Mouse (Mus musculus): Measurements from ENCODE around the gene Necap2. TPM values are rescaled to one million over a fixed set of nuclear protein-coding genes. Genes with fewer than 3 reads are reported as not detected.
A peak's percentile ranks its signal among the peaks of the same experiment; 100 is the strongest.

Gene Necap2
- polyA plus RNA-seq, 1 experiment from 2014 or later, result 87.6 TPM

DNA sequence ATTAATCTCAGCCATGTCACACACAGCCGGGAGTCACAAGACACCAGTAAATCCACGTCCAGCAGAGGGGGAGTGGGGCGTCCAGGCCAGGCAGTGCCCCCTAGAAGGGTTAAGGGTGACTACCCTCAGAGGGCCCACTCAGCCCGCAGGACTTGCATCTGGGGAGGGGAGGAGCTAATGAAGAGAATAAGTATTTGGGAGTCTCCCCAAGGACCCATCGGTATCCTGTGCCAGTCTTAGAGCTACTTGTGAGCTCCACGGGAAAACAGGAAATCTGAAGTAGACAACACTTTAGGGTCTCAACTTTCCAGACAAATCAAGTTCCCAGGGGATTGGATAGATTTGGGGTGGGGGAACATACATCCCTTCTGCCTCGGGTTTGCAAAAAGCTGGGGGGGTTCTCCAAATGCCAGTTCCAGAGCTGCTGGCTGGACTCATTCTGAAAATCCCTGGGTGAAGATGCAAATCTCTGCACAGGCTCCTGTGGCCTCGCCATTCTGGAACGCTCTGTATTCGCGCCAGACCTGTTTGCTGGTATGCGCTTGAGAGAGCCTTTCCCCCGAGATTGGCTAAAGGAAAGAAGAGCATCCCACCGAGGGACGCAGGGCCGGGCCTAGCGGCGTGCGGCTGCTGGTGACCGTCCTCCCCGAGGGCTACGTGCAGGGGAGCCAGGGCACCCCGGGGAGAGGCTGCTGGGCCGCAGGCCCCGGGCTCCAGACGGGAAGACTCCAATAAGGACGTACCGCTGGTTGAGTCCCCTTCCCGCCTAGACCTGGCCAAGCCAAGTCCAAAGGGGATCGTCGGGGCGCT is 18.3 kb downstream of the Necap2 start:
- H3K36me3 ChIP-seq (ENCODE audit: insufficient read depth, low read length), result 0 out of 2 replicates have a peak, but pooled peaks cover 4% of the 10 kb centered on the region
- no peaks in the 10 kb centered on the region for H3K27me3 ChIP-seq (ENCODE audit: insufficient read depth, low read length)
- H3K27ac ChIP-seq, result peak overlapping the region; percentile 92
- no peaks in the 10 kb centered on the region for H3K9me3 ChIP-seq (replicated peaks; ENCODE audit: low read length)
- WGBS, result under 1% methylated on average over 32 of the region's 32 CpGs
- ATAC-seq (replicated peaks; ENCODE audit: low FRiP score, low read depth), result no peak
- peaks cover 17% of the 10 kb centered on the region for H3K4me1 ChIP-seq (replicated peaks; ENCODE audit: insufficient read depth, low read length)
- peak overlapping the region; percentile 81 for H3K9ac ChIP-seq (ENCODE audit: low read depth, low read length)
- DNase-seq (ENCODE audit: low spot score), result no peak
- TF ChIP-seq CTCF (IDR thresholded peaks at IDR 0.05; ENCODE audit: low read depth), result no peak
- peak overlapping the region; percentile 62 for H3K4me3 ChIP-seq (replicated peaks; ENCODE audit: low read depth, low read length)
- H3K4me2 ChIP-seq (ENCODE audit: low read length), result peak overlapping the region; percentile 83

DNA sequence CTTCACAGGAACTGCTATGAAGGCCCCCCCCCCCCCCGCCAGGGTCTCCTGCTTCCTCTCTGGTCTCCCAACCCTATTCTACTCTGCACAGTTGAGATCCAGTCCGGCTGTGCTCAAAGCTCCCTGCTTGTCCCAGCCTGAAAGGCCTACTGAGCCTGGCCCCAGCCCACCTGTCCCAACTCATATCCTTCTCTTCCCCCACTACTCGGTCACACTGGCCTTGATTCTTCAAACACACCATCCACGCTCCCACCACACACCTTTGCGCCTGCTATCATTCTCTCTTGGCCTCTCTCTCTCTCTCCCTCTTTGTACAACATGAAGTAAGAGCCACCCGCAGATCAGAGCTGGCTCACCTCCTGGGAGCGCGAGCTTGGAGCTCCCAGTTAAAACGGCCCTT is 19.3 kb downstream of the Necap2 start:
- DNase-seq (ENCODE audit: low spot score) (no peak), ATAC-seq (replicated peaks; ENCODE audit: low FRiP score, low read depth) (no peak)
- no peaks in the 10 kb centered on the region for H3K9me3 ChIP-seq (replicated peaks; ENCODE audit: low read length)
- 0 out of 2 replicates have a peak, but pooled peaks cover 4% of the 10 kb centered on the region for H3K36me3 ChIP-seq (ENCODE audit: insufficient read depth, low read length)
- H3K9ac ChIP-seq (ENCODE audit: low read depth, low read length), result no peak overlapping the region
- H3K27ac ChIP-seq, result 0 out of 2 replicates have a peak overlapping the region, but pooled peaks have one; percentile 92
- H3K4me1 ChIP-seq (replicated peaks; ENCODE audit: insufficient read depth, low read length), result peaks cover 17% of the 10 kb centered on the region
- 63% methylated on average over 9 of the region's 9 CpGs for WGBS
- H3K27me3 ChIP-seq (ENCODE audit: insufficient read depth, low read length), result no peaks in the 10 kb centered on the region
- H3K4me2 ChIP-seq (ENCODE audit: low read length), result no peak overlapping the region
- TF ChIP-seq CTCF (IDR thresholded peaks at IDR 0.05; ENCODE audit: low read depth), result no peak
- H3K4me3 ChIP-seq (replicated peaks; ENCODE audit: low read depth, low read length), result no peak overlapping the region

DNA sequence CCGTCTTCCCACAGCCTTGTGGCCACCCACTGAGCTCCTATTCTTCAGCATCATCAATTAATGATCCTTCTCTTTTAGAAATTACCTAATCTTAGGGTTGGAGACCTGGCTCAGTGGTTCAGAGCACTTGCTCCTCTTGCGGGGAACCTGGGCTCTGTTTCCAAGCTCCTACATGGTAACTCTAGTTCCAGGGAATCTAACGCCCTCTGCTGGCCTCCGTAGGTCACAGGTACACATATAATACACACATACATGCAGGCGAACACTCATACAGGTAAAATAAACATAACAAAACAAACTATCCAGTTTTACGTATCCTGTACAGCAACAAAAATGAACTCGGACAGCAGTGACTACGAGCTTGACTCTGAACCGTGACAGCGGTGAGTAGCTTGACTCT is 21.2 kb downstream of the Necap2 start:
- peaks cover 23% of the 10 kb centered on the region for H3K4me1 ChIP-seq (replicated peaks; ENCODE audit: insufficient read depth, low read length)

DNA sequence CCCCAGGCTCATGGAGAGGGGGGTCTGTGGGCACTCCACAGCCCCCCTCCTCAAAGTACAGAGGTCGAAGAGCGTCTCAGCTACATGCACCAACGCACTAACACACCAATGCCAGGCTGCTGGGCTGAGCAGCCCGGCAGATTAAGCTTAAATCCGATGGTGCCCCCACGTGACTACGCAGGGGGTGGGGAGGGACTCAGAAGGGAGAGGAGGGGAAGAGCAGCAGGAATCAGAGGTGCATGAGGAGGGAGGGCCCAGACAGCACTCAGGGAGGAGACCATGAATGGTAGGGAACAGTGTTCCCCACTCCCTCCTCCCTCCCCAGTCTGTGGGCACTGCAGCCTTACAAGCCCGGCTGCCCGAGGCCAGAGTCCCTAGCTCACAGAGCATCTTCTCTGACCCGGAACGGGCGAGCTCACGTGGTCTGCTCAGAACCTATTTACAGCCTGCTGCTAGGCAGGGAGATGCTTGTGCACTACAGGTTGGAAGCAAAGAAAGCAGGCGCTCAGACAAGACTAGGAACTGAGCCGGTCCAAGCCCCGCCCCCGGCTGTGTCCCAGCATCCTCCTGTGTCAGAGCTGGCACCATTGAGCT is 24.5 kb downstream of the Necap2 start:
- ATAC-seq (replicated peaks; ENCODE audit: low FRiP score, low read depth) (peak; percentile 93), DNase-seq (ENCODE audit: low spot score) (peak; percentile 87)
- Histone ChIP-seq H3K27me3 (ENCODE audit: insufficient read depth, low read length) (no peaks in the 10 kb centered on the region), H3K9ac (ENCODE audit: low read depth, low read length) (peak overlapping the region; percentile 55), H3K36me3 (ENCODE audit: insufficient read depth, low read length) (0 out of 2 replicates have a peak, but pooled peaks cover 4% of the 10 kb centered on the region), H3K27ac (peak overlapping the region; percentile 90), H3K4me1 (replicated peaks; ENCODE audit: insufficient read depth, low read length) (peaks cover 23% of the 10 kb centered on the region; the same call in 1 of the 2 replicates), H3K4me2 (ENCODE audit: low read length) (peak overlapping the region; percentile 46), H3K9me3 (replicated peaks; ENCODE audit: low read length) (no peaks in the 10 kb centered on the region), H3K4me3 (replicated peaks; ENCODE audit: low read depth, low read length) (peak overlapping the region; percentile 14; the same call in 1 of the 2 replicates)
- 26% methylated on average over 17 of the region's 17 CpGs for WGBS
- TF ChIP-seq CTCF (IDR thresholded peaks at IDR 0.05; ENCODE audit: low read depth), result no peak

More for the DNA sequence above, 21.2 kb downstream of the Necap2 start:
- peak; percentile 26; the same call in 1 of the 2 replicates for TF ChIP-seq CTCF (IDR thresholded peaks at IDR 0.05; ENCODE audit: low read depth)
- 95% methylated on average over 10 of the region's 10 CpGs for WGBS
- no peak for DNase-seq (ENCODE audit: low spot score)
- H3K27ac ChIP-seq, result no peak overlapping the region
- H3K9ac ChIP-seq (ENCODE audit: low read depth, low read length), result no peak overlapping the region
- H3K36me3 ChIP-seq (ENCODE audit: insufficient read depth, low read length), result 0 out of 2 replicates have a peak, but pooled peaks cover 4% of the 10 kb centered on the region
- H3K4me2 ChIP-seq (ENCODE audit: low read length), result no peak overlapping the region
- ATAC-seq (replicated peaks; ENCODE audit: low FRiP score, low read depth), result no peak
- H3K9me3 ChIP-seq (replicated peaks; ENCODE audit: low read length), result no peaks in the 10 kb centered on the region
- no peak overlapping the region for H3K4me3 ChIP-seq (replicated peaks; ENCODE audit: low read depth, low read length)
- H3K27me3 ChIP-seq (ENCODE audit: insufficient read depth, low read length), result no peaks in the 10 kb centered on the region

DNA sequence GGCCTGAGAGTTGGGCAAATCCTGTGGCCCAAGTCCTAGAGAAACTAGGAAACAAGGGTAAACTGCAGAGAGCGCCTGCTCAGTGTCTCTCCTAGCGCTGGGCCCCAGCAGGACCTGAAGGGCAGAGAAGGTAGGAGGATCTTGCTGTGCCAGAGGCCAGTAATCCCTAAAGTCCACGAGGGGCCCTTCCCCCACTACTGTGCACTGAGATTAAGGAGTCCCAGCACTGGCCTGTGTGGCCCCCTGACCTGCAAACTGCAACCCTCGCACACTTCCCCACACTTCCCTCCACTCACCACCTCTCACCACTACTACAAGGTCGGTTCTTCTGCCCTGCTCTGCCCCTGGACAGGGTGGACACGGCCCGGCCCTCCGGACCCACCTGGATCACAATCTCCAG is 25.0 kb downstream of the Necap2 start:
- no peak for TF ChIP-seq CTCF (IDR thresholded peaks at IDR 0.05; ENCODE audit: low read depth)
- Histone ChIP-seq H3K36me3 (ENCODE audit: insufficient read depth, low read length) (0 out of 2 replicates have a peak, but pooled peaks cover 4% of the 10 kb centered on the region), H3K4me3 (replicated peaks; ENCODE audit: low read depth, low read length) (peak overlapping the region; percentile 14; the same call in 1 of the 2 replicates), H3K9me3 (replicated peaks; ENCODE audit: low read length) (no peaks in the 10 kb centered on the region), H3K4me1 (replicated peaks; ENCODE audit: insufficient read depth, low read length) (peaks cover 22% of the 10 kb centered on the region; the same call in 1 of the 2 replicates), H3K27me3 (ENCODE audit: insufficient read depth, low read length) (no peaks in the 10 kb centered on the region), H3K9ac (ENCODE audit: low read depth, low read length) (peak overlapping the region; percentile 55), H3K4me2 (ENCODE audit: low read length) (peak overlapping the region; percentile 46), H3K27ac (peak overlapping the region; percentile 90)
- WGBS, result 34% methylated on average over 8 of the region's 8 CpGs
- ATAC-seq (replicated peaks; ENCODE audit: low FRiP score, low read depth) (no peak; the same call in 1 of the 2 replicates), DNase-seq (ENCODE audit: low spot score) (no peak)

DNA sequence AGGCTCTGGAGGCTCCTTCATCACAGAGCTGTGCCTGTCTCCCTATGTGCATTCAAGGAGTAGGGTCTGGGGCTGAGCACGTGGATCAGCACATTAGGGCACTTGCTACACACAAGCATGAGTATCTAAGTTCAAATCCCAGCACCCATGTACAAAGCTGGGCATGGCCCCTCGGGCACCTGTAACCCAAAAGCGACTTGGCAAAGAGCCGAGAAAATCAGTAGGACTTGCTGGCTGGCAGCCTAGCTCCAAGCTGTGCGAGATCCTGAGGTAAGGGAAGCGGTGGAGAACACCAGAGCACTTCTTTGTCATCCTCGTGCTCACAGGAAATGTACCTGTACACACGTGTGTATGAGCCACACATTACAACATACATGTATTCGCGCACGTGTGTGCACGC is 25.7 kb downstream of the Necap2 start:
- 0 out of 2 replicates have a peak overlapping the region, but pooled peaks have one; percentile 14 for H3K4me3 ChIP-seq (replicated peaks; ENCODE audit: low read depth, low read length)
- no peak for ATAC-seq (replicated peaks; ENCODE audit: low FRiP score, low read depth)
- 82% methylated on average over 12 of the region's 12 CpGs for WGBS
- no peak for DNase-seq (ENCODE audit: low spot score)
- H3K27ac ChIP-seq, result peak overlapping the region; percentile 90
- peak overlapping the region; percentile 46 for H3K4me2 ChIP-seq (ENCODE audit: low read length)
- peaks cover 22% of the 10 kb centered on the region; the same call in 1 of the 2 replicates for H3K4me1 ChIP-seq (replicated peaks; ENCODE audit: insufficient read depth, low read length)
- no peaks in the 10 kb centered on the region for H3K9me3 ChIP-seq (replicated peaks; ENCODE audit: low read length)
- H3K27me3 ChIP-seq (ENCODE audit: insufficient read depth, low read length), result no peaks in the 10 kb centered on the region
- peak overlapping the region; percentile 55 for H3K9ac ChIP-seq (ENCODE audit: low read depth, low read length)
- TF ChIP-seq CTCF (IDR thresholded peaks at IDR 0.05; ENCODE audit: low read depth), result no peak
- H3K36me3 ChIP-seq (ENCODE audit: insufficient read depth, low read length), result 0 out of 2 replicates have a peak, but pooled peaks cover 4% of the 10 kb centered on the region

Measured in kidney, postnatal 0 days (tissue).